Mouse (Mus musculus): ENCODE results near the gene Pih1d1.

Pih1d1 gene

GRCm38 (mm10) chr7:45193406-45193805, 39.3 kb downstream of the Pih1d1 start:
- DNase-seq (ENCODE audit: low spot score in 2 of 2) = no peak

- no peak for DNase-seq (ENCODE audit: low spot score in 2 of 2)
These were observed 40.0 kb downstream of the Pih1d1 start for GRCm38 (mm10) chr7:45193871-45194785.

- DNase-seq (ENCODE audit: low spot score in 2 of 2) = no peak
These were observed 41.5 kb downstream of the Pih1d1 start for GRCm38 (mm10) chr7:45195341-45196175.

GRCm38 (mm10) chr7:45196176-45196535, 42.1 kb downstream of the Pih1d1 start:
- no peak for DNase-seq (ENCODE audit: low spot score in 2 of 2)

GRCm38 (mm10) chr7:45196994-45197393, 42.9 kb downstream of the Pih1d1 start:
- DNase-seq (ENCODE audit: low spot score in 2 of 2) = no peak

GRCm38 (mm10) chr7:45198435-45198834, 44.3 kb downstream of the Pih1d1 start:
- peak; percentile 34 to 55 for DNase-seq (ENCODE audit: low spot score in 2 of 2)

- DNase-seq (ENCODE audit: low spot score in 2 of 2) = no peak
These were observed 44.9 kb downstream of the Pih1d1 start for GRCm38 (mm10) chr7:45198961-45199360.

GRCm38 (mm10) chr7:45202654-45203053, 48.6 kb downstream of the Pih1d1 start:
- DNase-seq (ENCODE audit: low spot score in 2 of 2) = no peak

GRCm38 (mm10) chr7:45204380-45205143, 50.5 kb downstream of the Pih1d1 start, which contains the start of gene Ccdc155:
TSS of gene Ccdc155 (minus strand) at chr7:45204892.
- peak; percentile 68 to 75 for DNase-seq (ENCODE audit: low spot score in 2 of 2)

- no peak for DNase-seq (ENCODE audit: low spot score in 2 of 2)
These were observed 54.2 kb downstream of the Pih1d1 start for GRCm38 (mm10) chr7:45208260-45208659.

All from spleen, postnatal 14 days (tissue).